Mouse (Mus musculus): ENCODE data around the gene Tapbp. TPM values are rescaled to one million over a fixed set of nuclear protein-coding genes. Genes with fewer than 3 reads are reported as not detected.

Gene Tapbp
- polyA plus RNA-seq, 1 experiment from 2014 or later: 42.1 TPM

DNA sequence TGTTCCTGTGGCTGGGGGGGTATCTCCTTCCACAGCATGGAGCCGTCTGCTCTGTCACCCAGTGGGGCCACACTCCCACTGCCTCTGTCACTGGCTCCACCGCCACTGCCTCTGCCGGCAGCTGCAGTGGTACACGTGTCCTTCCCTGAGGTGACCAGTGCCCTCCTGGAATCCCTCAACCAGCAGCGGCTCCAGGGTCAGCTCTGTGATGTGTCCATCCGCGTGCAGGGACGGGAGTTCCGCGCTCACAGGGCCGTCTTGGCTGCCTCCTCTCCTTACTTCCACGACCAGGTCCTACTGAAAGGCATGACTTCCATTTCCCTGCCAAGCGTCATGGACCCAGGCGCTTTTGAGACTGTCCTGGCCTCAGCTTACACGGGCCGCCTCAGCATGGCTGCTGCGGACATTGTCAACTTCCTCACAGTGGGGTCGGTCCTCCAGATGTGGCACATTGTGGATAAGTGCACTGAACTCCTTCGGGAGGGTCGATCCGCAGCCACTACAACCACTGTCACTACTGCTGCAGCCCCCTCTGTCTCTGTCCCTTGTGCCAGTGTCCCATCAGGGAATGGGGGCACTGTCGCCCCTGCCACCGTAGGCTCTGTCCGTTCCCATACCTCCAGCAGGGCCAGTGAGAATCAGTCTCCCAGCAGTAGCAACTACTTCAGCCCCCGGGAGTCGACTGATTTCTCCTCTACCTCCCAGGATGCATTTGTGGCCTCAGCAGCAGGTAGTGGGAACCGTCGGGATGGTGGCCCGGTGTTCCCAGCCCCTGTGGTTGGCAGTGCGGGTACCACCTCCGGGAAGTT, 1.4 kb downstream of the Tapbp start:
- Histone ChIP-seq H3K9ac (no peak overlapping the region), H3K27me3 (no peaks in the 10 kb centered on the region), H3K9me3 (no peaks in the 10 kb centered on the region), H3K4me2 (peak overlapping the region; percentile 67), H3K27ac (no peak overlapping the region; the same call in 1 of the 2 replicates), H3K4me1 (peaks cover 65% of the 10 kb centered on the region), H3K36me3 (peaks cover 38% of the 10 kb centered on the region), H3K4me3 (peak overlapping the region; percentile 53)
- no peak for ATAC-seq (ENCODE audit: insufficient number of reproducible peaks, low FRiP score, low TSS enrichment, low read depth)
- WGBS: 73% methylated on average over 31 of the region's 31 CpGs

DNA sequence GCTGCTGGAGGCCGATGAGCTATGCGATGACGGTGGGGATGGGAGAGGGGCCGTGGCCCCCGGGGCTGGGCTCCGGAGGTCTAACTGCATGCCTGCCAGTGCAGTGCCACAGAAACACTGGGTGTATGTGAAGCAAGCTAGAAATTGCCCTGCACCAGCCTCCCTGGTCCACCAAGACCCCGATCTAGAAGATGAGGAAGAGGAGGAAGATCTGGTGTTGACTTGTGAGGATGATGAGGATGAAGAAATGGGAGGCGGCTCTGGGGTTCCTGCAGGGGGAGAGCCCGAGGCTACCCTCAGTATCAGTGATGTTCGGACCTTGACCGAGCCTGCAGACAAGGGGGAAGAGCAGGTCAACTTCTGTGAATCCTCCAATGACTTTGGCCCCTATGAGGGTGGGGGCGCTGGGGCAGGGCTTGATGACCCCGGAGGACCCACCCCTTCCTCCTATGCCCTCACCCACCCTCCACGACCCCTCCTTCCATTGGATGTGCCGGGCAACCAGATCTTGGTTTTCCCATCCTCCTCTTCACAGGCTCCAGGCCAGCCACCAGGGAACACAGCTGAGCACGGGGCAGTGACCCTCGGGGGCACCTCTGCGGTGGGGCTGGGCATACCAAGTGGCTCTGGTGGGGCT, 2.1 kb downstream of the Tapbp start:
- no peaks in the 10 kb centered on the region for H3K9me3 ChIP-seq
- no peak overlapping the region for H3K27ac ChIP-seq
- no peaks in the 10 kb centered on the region for H3K27me3 ChIP-seq
- H3K4me1 ChIP-seq: peaks cover 62% of the 10 kb centered on the region
- no peak overlapping the region for H3K9ac ChIP-seq
- H3K4me2 ChIP-seq: no peak overlapping the region
- ATAC-seq (ENCODE audit: insufficient number of reproducible peaks, low FRiP score, low TSS enrichment, low read depth): no peak
- peaks cover 32% of the 10 kb centered on the region for H3K36me3 ChIP-seq
- no peak overlapping the region for H3K4me3 ChIP-seq
- WGBS: 82% methylated on average over 18 of the region's 18 CpGs

DNA sequence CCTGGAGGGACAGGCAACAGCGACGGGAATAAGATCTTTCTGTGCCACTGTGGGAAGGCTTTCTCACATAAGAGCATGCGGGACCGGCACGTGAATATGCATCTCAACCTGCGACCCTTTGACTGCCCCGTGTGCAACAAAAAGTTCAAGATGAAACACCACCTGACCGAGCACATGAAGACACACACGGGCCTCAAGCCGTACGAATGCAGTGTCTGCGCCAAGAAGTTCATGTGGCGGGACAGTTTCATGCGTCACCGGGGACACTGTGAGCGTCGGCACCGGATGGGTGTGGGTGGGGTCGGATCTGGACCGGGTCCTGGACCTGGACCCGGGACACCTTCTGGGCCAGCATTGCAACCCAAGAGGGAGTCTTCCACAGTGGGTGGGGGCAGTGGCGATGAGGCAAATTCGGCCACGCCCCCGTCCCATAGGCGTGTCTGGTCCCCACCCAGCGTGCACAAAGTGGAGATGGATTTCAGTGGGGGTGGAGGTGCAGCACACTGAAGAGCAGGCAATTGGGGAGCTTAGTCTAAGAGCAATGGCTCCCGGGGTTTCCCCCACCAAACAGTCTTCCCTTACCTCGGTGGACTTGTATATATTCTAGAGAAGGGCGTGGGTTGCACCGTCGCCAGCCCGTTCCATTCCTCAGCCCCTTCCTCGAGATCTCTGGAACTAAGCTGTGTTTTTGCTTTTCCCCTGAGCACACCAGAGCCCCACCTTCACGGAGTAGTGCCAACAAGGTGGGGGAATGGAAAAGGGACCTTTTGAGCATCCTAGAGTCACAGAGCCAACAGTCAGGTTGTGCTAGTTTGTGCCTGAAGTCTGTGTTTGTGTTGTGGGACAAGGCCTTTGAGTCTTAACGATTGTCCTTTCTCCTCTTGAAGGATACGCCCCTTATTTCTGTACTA, 2.8 kb downstream of the Tapbp start:
- Histone ChIP-seq H3K27me3 (no peaks in the 10 kb centered on the region), H3K36me3 (peaks cover 26% of the 10 kb centered on the region), H3K9ac (peak overlapping the region; percentile 54; the same call in 1 of the 2 replicates), H3K27ac (peak overlapping the region; percentile 78), H3K4me2 (peak overlapping the region; percentile 88), H3K4me1 (peaks cover 61% of the 10 kb centered on the region), H3K9me3 (no peaks in the 10 kb centered on the region), H3K4me3 (peak overlapping the region; percentile 56)
- WGBS: 52% methylated on average over 37 of the region's 37 CpGs
- ATAC-seq (ENCODE audit: insufficient number of reproducible peaks, low FRiP score, low TSS enrichment, low read depth): no peak

GRCm38 (mm10) chr17:33919351-33920281, 3.9 kb downstream of the Tapbp start:
- H3K36me3 ChIP-seq: peaks cover 18% of the 10 kb centered on the region; the same call in 1 of the 2 replicates
- H3K27me3 ChIP-seq: no peaks in the 10 kb centered on the region
- under 1% methylated on average over 52 of the region's 52 CpGs for WGBS
- H3K27ac ChIP-seq: peak overlapping the region; percentile 78
- no peak for ATAC-seq (ENCODE audit: insufficient number of reproducible peaks, low FRiP score, low TSS enrichment, low read depth)
- H3K9ac ChIP-seq: peak overlapping the region; percentile 54
- peaks cover 56% of the 10 kb centered on the region for H3K4me1 ChIP-seq
- peak overlapping the region; percentile 88 for H3K4me2 ChIP-seq
- H3K4me3 ChIP-seq: peak overlapping the region; percentile 56
- H3K9me3 ChIP-seq: no peaks in the 10 kb centered on the region

DNA sequence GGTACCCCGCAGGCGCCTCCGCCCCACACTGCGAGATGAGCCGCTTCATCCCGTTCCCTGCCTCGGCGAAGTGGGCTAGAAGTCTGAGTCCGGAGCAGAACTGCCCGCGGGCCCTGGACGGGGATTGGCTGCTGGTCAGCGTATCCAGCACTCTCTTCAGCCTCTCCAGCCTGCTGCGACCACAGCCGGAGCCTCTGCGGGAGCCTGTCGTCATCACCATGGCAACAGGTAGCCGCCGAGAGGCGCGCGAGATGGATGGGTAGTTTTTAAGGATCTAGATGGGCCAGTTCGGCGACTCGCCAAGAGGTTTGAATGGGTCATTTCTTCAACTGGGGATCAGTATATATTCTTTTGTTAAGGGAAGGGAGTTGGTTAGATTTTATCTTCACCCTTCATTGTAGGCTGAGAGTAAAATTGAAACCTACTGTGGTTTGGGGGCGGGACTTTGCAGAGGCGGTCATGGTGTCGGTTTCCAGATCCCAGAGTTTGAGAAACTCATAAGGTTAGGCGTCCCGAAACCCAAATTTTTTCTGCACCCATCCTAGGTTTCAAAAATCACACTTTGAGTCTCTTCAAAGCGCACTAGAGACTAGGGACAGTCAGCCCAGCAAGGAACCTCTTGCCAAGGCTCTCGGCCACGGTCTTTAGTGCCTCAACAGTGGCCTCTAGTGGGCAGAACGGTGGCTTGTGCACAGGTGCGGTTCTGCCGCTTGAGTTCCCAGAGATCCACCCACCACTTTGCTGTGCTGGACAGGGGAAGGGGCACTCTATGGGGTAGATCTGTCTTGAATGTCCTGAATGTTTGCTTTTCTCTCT, 4.8 kb downstream of the Tapbp start:
- H3K9ac ChIP-seq: peak overlapping the region; percentile 54
- H3K36me3 ChIP-seq: peaks cover 18% of the 10 kb centered on the region
- peak overlapping the region; percentile 56 for H3K4me3 ChIP-seq
- H3K27me3 ChIP-seq: no peaks in the 10 kb centered on the region
- peak overlapping the region; percentile 88 for H3K4me2 ChIP-seq
- H3K9me3 ChIP-seq: no peaks in the 10 kb centered on the region
- H3K4me1 ChIP-seq: peaks cover 51% of the 10 kb centered on the region
- ATAC-seq (ENCODE audit: insufficient number of reproducible peaks, low FRiP score, low TSS enrichment, low read depth): no peak
- H3K27ac ChIP-seq: peak overlapping the region; percentile 78
- under 1% methylated on average over 36 of the region's 36 CpGs for WGBS

DNA sequence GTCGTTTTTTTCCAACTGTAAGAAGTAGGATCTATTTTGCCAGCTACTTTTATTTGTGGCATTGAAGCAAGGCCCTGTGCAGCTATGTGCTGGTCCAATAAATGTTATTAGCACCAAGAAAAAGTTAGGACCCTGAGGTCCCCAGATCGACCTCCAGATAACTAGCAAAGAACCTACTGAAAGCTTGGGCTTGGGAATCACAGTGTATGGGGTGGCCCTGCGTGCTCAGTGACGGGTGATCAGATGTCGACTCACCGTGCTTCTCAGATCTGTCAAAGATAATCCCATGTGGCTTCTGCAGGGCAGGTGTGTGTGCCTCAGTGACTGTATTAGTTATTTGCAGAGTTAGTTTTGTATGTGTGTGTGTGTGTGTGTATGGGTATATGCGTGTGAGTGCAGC, 5.7 kb downstream of the Tapbp start:
- H3K9me3 ChIP-seq: no peaks in the 10 kb centered on the region
- ATAC-seq (ENCODE audit: insufficient number of reproducible peaks, low FRiP score, low TSS enrichment, low read depth): no peak
- WGBS: 84% methylated on average over 7 of the region's 7 CpGs
- no peak overlapping the region for H3K9ac ChIP-seq
- H3K4me3 ChIP-seq: peak overlapping the region; percentile 56; the same call in 1 of the 2 replicates
- H3K4me2 ChIP-seq: no peak overlapping the region
- H3K27me3 ChIP-seq: no peaks in the 10 kb centered on the region
- H3K27ac ChIP-seq: no peak overlapping the region
- peaks cover 24% of the 10 kb centered on the region for H3K36me3 ChIP-seq
- H3K4me1 ChIP-seq: peaks cover 48% of the 10 kb centered on the region

GRCm38 (mm10) chr17:33924577-33925283, 9.0 kb downstream of the Tapbp start:
- WGBS: 89% methylated on average over 10 of the region's 10 CpGs
- Histone ChIP-seq H3K4me2 (no peak overlapping the region), H3K27me3 (no peaks in the 10 kb centered on the region), H3K9ac (no peak overlapping the region), H3K27ac (no peak overlapping the region), H3K4me1 (peaks cover 28% of the 10 kb centered on the region), H3K4me3 (no peak overlapping the region), H3K9me3 (no peaks in the 10 kb centered on the region), H3K36me3 (peaks cover 22% of the 10 kb centered on the region)
- ATAC-seq (ENCODE audit: insufficient number of reproducible peaks, low FRiP score, low TSS enrichment, low read depth): no peak

GRCm38 (mm10) chr17:33925406-33926116, 9.9 kb downstream of the Tapbp start:
- no peak for ATAC-seq (ENCODE audit: insufficient number of reproducible peaks, low FRiP score, low TSS enrichment, low read depth)
- 82% methylated on average over 21 of the region's 21 CpGs for WGBS
- H3K4me3 ChIP-seq: no peak overlapping the region
- H3K4me1 ChIP-seq: peaks cover 26% of the 10 kb centered on the region
- no peak overlapping the region for H3K9ac ChIP-seq
- peaks cover 22% of the 10 kb centered on the region for H3K36me3 ChIP-seq
- H3K27ac ChIP-seq: no peak overlapping the region
- H3K4me2 ChIP-seq: no peak overlapping the region
- no peaks in the 10 kb centered on the region for H3K9me3 ChIP-seq
- H3K27me3 ChIP-seq: no peaks in the 10 kb centered on the region

DNA sequence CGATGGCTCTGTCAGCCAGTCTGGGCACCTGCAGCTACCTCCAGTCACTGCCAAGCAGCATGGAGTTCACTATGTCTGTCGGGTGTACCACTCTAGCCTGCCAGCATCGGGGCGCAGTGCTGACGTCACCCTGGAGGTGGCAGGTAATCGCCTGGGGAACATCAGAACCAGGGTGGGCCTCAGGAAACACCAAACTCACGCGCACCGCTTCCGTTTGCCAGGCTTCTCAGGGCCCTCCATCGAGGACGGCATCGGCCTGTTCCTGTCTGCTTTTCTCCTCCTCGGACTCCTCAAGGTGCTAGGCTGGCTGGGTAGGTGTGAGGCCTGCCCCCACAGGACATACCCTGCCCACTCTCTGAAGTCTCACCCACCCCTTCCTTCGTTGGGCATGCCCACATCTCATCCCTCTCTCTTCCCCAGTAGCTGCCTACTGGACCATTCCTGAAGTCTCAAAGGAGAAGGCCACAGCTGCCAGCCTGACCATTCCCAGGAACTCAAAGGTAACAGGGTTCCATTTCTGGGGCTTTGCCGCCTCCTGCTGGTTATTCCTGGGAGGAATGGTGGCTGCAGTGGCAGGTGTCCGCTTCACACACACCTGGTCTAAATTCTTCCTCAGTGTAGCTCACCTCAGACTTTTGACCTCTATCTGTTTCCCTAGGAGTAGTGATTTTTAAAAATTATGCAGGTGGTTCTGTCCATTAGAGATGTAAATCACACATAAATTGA, 10.7 kb downstream of the Tapbp start:
- no peak overlapping the region for H3K9ac ChIP-seq
- H3K4me3 ChIP-seq: no peak overlapping the region
- H3K36me3 ChIP-seq: peaks cover 22% of the 10 kb centered on the region
- no peaks in the 10 kb centered on the region for H3K9me3 ChIP-seq
- H3K27ac ChIP-seq: no peak overlapping the region
- no peak overlapping the region for H3K4me2 ChIP-seq
- H3K27me3 ChIP-seq: no peaks in the 10 kb centered on the region
- WGBS: 76% methylated on average over 17 of the region's 17 CpGs
- no peak for ATAC-seq (ENCODE audit: insufficient number of reproducible peaks, low FRiP score, low TSS enrichment, low read depth)
- peaks cover 28% of the 10 kb centered on the region for H3K4me1 ChIP-seq
